Mouse (Mus musculus) C2C12 (cell line): Measurements from ENCODE around the gene Lamc1.

Experiments
- CEBPB ChIP-seq: IDR thresholded peaks from one replicate; pipeline ENCODE4 v1.6.1; 2011; ENCODE audit warnings: low read depth, mild to moderate bottlenecking, control low read depth, moderate library complexity
- CTCF ChIP-seq: IDR thresholded peaks from one replicate; pipeline ENCODE4 v1.5.1; 2011; ENCODE audit not compliant: control insufficient read depth, insufficient read depth, insufficient read length
- USF1 ChIP-seq: IDR thresholded peaks from one replicate; pipeline ENCODE4 v1.6.1; 2011; ENCODE audit warnings: low read depth, mild to moderate bottlenecking, control low read depth, moderate library complexity

DNA sequence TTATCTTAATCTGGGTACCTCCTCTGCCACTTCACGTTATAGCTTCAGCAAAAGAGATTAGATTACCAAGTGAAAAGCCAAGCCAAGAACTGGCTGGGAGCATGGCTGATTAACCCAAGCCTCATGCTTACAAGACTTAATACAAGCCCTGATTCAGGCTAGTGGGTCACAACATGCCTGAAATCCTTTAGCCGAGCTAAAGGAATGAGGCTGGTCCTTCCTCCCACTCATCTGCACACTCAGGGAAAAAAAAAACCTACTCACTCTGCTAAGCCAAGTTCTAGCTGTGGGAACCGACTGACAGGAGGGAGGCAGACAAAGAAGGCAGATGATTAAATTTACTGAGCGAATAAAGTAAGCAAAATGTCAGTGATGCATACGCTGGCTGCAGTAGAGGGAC, 65.7 kb downstream of the Lamc1 start:
- TF ChIP-seq CTCF (no peak), USF1 (no peak), CEBPB (no peak)
